Mouse (Mus musculus) kidney, postnatal 0 days (tissue): ENCODE data around the gene Dnah3. TPM values are rescaled to one million over a fixed set of nuclear protein-coding genes. Genes with fewer than 3 reads are reported as not detected.

Experiments
- ATAC-seq: fragments of 200-750 bp; cut with Nextera tagmentation; replicated peaks from 2 replicates; pipeline ENCODE4 v1.8.0; 2017; ENCODE audit warnings: low read depth, moderate number of reproducible peaks, moderate TSS enrichment, moderate library complexity; ENCODE audit not compliant: low FRiP score
- DNase-seq: peaks from one replicate; pipeline ENCODE4 v3.0.0-alpha.2; 2016; ENCODE audit warnings: low spot score
- H3K27ac ChIP-seq: fragments of 300-500 bp; sonication (generic); 2 replicates; pipeline ENCODE4 v1.5.1; 2014; ENCODE audit warnings: mild to moderate bottlenecking
- H3K27me3 ChIP-seq: fragments of 300-500 bp; sonication (generic); 2 replicates; pipeline ENCODE4 v1.6.1; 2014; ENCODE audit warnings: low read length, mixed read lengths; ENCODE audit not compliant: insufficient read depth
- H3K36me3 ChIP-seq: fragments of 300-500 bp; sonication (generic); 2 replicates; pipeline ENCODE4 v1.6.1; 2014; ENCODE audit warnings: low read length, mixed read lengths; ENCODE audit not compliant: insufficient read depth
- H3K4me1 ChIP-seq: fragments of 300-500 bp; sonication (generic); replicated peaks from 2 replicates; pipeline ENCODE4 v1.6.1; 2014; ENCODE audit warnings: antibody characterized with exemption, low read length, mixed read lengths; ENCODE audit not compliant: insufficient read depth
- H3K4me2 ChIP-seq: fragments of 300-500 bp; sonication (generic); 2 replicates; pipeline ENCODE4 v1.6.1; 2014; ENCODE audit warnings: mild to moderate bottlenecking, low read length, moderate library complexity, mixed read lengths
- H3K4me3 ChIP-seq: fragments of 300-500 bp; sonication (generic); replicated peaks from 2 replicates; pipeline ENCODE4 v1.5.1; 2014; ENCODE audit warnings: low read depth, low read length
- H3K9ac ChIP-seq: fragments of 300-500 bp; sonication (generic); 2 replicates; pipeline ENCODE4 v1.6.1; 2014; ENCODE audit warnings: low read depth, low read length
- H3K9me3 ChIP-seq: fragments of 300-500 bp; sonication (generic); replicated peaks from 2 replicates; pipeline ENCODE4 v1.6.1; 2016; ENCODE audit warnings: low read length, inconsistent platforms, mixed read lengths
- CTCF ChIP-seq: IDR thresholded peaks from 2 replicates; pipeline ENCODE4 v1.5.1; 2016; ENCODE audit warnings: antibody characterized with exemption, low read depth, mild to moderate bottlenecking, moderate library complexity
- WGBS: fragments of 180-500 bp; shearing (Covaris S2); extraction: QIAGEN DNeasy Blood & Tissue Kit; methylation state at CpG from one replicate; pipeline ENCODE4 v1.1.7; 2014; 5-methylcytosine and 5-hydroxymethylcytosine counted together
- polyA plus RNA-seq: library from polyadenylated mRNA; unstranded; fragments of >200 nt; fragmentation: Nextera tagmentation; extraction: Ambion mirVana; gene quantifications from 2 replicates; pipeline ENCODE4 v1.2.1, GENCODE M21; 2015

The Dnah3 gene
- polyA plus RNA-seq, 1 experiment from 2014 or later: 0.01 TPM

- no peaks in the 10 kb centered on the region for H3K9me3 ChIP-seq
- H3K27ac ChIP-seq: no peak overlapping the region
- H3K4me3 ChIP-seq: no peak overlapping the region
- 44% methylated on average over 3 of the region's 3 CpGs for WGBS
- no peaks in the 10 kb centered on the region for H3K27me3 ChIP-seq
- TF ChIP-seq CTCF: no peak
- no peaks in the 10 kb centered on the region for H3K4me1 ChIP-seq
- no peaks in the 10 kb centered on the region for H3K36me3 ChIP-seq
- DNase-seq (no peak), ATAC-seq (no peak)
- H3K9ac ChIP-seq: no peak overlapping the region
- H3K4me2 ChIP-seq: no peak overlapping the region
Measured at GRCm38 (mm10) chr7:119875776-119876440, 219.2 kb downstream of the Dnah3 start.

- Histone ChIP-seq H3K9ac (no peak overlapping the region), H3K27me3 (no peaks in the 10 kb centered on the region), H3K27ac (no peak overlapping the region), H3K9me3 (no peaks in the 10 kb centered on the region), H3K4me3 (no peak overlapping the region), H3K4me2 (no peak overlapping the region), H3K4me1 (no peaks in the 10 kb centered on the region), H3K36me3 (no peaks in the 10 kb centered on the region)
- WGBS: 69% methylated on average over 2 of the region's 2 CpGs
- ATAC-seq (no peak), DNase-seq (no peak)
- no peak for TF ChIP-seq CTCF
Measured at GRCm38 (mm10) chr7:119873050-119873449, 222.0 kb downstream of the Dnah3 start.

Other genes with a start within 250 kb of the Dnah3 start
- 8.5 and 9.3 TPM in 2 replicates for gene Lyrm1, start 199.4 kb downstream of the Dnah3 start, polyA plus RNA-seq
- 7.0 and 7.2 TPM in 2 replicates for gene Dcun1d3, start 199.0 kb downstream of the Dnah3 start, polyA plus RNA-seq
- gene Tmem159, start 7.1 kb upstream of the Dnah3 start, polyA plus RNA-seq: 43.3 and 43.4 TPM in 2 replicates
- gene Zp2, start 50.0 kb upstream of the Dnah3 start, polyA plus RNA-seq: 0.06 TPM in 1 of 2 replicates, not detected in the other
- 2.5 and 2.9 TPM in 2 replicates for gene Anks4b, start 78.6 kb upstream of the Dnah3 start, polyA plus RNA-seq
- gene Crym, start 106.8 kb upstream of the Dnah3 start, polyA plus RNA-seq: 41.6 and 43.3 TPM in 2 replicates
- gene Abca14, start 108.7 kb upstream of the Dnah3 start, polyA plus RNA-seq: 0.17 and 0.20 TPM in 2 replicates
- not detected in 2 replicates for gene Abca15, start 233.4 kb upstream of the Dnah3 start, polyA plus RNA-seq